Mouse (Mus musculus) 416B (cell line): ENCODE data around the gene Wdr83.

Source experiments
- DNase-seq: peaks from one replicate; pipeline ENCODE4 v3.0.0; 2011; ENCODE audit warnings: low read depth

The Wdr83 gene

DNA sequence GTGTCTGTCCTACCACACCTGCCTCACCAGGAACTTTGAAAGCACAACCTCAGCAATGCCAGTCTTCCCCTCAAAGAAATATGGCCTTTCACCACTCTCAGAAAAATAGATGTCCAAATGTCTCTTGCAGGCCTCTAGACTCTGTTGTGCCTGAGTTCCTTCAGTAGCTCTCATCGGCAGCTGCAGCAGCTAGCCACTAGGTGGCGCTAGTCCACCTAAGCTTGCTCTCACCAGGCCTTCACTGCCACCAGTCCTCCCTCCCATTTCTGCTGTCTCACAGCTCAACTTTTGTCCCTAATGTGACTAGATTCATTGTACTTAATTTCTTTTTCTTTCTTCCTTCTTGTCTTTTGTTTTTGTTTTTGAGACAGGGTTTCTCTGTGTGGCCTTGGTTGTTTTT is 4.1 kb downstream of the Wdr83 start:
- DNase-seq: peak; percentile 89

DNA sequence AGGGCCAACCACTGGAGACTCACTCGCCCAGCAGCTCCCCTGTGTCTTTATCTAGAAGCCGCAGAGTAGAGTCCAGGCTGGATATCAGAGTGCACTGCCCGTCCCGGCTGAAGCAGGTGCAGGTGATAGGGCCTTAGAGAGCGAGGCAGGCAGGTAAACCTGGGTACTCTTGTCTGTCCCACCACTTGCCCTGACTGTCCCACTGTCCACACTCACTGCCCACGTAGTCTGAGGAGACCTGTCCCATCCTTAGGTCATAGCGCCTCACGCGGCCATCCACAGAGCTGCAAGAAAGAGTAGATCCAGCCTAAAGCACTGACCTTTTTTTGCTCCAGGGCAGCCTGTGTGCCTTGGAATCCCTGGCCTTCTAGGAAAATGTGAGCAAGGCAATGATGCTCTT is 5.1 kb downstream of the Wdr83 start:
- no peak for DNase-seq

DNA sequence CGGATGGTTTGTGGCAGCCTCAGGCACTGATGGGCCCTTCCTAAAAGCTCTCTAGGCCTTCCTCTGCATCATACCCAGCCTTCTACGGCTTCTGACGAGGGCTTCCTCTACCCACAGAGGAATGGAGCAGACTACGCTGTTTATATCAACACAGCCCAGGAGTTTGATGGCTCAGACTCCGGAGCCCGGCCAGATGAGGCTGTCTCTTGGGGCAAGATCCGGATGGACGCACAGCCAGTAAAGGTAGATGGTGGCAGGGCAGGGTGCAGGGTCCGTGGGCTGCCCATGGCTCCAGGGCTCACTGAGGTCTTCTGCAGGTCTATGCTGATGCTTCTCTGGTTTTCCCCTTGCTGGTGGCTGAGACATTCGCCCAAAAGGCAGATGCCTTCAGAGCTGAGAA is 6.5 kb downstream of the Wdr83 start:
- no peak for DNase-seq

DNA sequence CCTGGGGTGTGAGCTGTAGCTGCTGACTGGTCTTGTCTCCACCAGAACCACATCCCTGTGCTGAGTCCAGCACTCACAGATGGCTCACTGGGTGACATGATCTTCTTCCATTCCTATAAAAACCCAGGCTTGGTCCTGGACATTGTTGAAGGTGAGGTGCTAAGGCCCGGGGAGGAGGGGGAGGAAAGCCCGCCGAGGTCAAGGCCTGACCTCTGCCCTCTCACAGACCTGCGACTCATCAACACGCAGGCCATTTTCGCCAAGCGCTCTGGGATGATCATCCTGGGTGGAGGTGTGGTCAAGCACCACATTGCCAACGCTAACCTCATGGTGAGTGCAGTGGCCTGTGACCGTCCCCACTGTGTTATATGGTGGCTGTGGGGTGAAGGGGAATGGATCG is 6.9 kb downstream of the Wdr83 start:
- DNase-seq: no peak

DNA sequence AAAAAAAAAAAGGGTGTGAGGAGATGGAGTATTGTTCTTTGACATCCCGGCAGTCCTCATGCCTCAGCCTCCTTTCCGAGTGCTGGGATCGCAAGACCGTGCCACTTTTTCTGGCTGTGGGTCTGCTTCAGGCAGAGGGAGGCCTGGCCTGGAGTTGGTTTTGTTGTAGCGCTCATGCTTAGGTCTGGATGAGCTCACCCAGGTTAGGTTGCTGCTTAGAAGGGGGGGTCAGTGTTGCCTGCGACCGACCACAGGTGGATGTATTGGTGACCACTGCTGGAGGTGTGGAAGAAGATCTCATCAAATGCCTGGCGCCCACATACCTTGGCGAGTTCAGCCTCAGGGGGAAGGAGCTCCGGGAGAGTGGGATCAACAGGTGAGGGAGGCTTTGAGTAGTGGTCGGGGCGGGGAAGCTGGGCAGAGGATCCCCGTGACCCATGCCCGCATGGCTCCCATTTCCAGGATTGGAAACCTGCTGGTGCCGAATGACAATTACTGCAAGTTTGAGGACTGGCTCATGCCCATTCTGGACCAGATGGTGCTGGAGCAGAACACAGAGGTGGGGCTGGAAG is 8.0 kb downstream of the Wdr83 start:
- DNase-seq: no peak

DNA sequence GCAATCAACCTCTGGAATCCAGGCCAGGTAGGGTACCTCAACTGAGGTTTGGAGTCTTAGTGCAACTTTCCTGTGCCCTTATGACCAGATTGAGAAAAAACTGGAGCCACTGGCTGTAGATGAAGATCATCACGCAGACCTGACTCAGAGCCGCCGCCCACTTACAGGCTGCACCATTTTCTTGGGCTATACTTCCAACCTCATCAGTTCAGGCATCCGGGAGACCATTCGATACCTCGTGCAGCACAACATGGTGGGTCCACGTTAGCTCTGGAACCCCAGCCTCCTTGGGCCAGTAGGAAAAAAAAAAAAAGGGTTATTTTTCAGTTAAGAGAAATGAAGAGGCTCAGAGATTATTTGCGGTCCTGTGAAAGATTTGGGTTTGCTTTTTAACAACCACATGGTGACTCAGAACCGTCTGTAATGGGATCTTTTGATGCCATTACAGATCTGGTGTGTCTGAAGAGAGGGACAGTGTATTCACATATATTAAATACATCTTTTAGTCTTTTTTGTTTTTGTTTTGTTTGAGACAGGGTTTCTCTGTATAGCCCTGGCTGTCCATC is 8.7 kb downstream of the Wdr83 start:
- peak; percentile 66 for DNase-seq

DNA sequence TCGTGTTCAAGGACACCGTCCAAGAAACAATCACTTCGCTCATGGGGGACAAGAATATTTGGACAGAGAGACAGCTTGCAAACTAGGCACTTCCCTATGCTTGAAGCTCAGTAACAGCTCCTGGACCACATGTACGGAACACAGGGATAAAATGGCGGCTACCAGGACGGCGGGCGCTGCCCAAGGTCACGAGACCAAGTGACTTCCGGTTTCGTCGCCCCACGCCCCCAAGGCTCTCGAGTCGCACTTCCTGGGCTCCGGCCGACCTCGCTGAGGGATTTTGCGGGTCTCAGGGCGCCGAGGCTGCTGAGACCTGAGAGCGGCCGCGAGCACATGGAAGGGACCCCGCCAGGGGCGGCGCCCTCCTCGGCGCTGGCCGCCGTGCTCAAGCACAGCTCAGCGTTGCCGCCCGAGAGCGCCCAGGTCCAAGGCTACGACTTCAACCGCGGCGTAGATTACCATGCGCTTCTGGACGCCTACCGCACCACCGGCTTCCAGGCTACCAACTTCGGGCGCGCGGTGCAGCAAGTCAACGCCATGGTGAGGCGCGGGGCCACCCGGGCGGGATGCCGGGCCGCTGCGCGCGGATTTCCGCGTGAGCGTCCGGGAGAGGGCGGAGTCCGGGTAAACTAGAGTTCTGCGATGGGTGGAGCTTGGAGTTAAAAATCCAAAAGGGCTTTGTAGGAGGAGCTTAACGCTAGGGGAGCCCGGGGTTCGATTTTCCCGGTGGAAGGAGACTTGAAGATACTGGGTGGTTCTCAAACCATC is 9.4 kb downstream of the Wdr83 start, which contains the start of gene Dhps:
Gene Dhps (plus strand): TSS at position 244 of the 768 bp plus-strand sequence.
- peak; percentile 93 for DNase-seq

DNA sequence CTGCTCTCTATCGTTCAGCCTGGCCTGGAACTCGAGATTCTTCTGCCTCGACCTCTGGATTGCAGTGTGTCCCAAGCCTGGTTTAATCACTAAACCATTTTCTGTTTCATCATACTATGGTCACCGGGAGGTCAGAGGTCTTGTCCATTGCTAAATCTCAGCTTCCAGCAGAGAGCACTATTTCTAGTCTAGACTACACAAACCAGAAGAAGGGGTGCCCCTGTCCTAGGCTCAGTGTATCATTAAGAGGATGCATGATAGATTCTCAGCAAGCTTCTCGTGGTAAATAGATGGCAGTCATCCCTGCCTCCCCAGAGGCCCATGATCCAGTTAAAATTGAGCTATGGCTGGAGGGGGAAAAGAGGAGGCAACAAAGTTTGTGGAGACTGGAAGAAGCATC is 10.1 kb downstream of the Wdr83 start:
- peak; percentile 82 for DNase-seq

DNA sequence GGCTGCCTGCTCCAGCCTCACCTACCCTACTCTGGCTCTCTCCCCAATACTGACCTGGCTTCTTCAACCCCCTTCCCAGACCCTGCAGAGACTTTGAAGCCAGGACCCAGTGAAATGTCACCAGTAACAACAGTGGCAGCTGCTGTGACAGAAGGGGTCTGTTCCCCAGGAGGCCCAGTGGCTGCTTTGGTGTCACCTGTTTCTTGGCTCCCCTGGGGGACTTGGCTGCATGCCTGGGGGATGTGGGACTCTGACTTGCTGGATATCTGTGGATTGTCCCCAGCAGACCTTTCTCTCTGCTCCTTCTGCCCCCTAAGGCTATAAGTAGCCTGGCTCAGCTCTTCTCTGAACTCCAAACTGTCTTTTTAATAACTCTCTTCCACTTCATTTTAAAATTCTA is 13.1 kb downstream of the Wdr83 start, which contains the start of gene Gm5741:
Gene Gm5741 (minus strand): TSS at position 1 of the 400 bp plus-strand sequence.
- DNase-seq: no peak

DNA sequence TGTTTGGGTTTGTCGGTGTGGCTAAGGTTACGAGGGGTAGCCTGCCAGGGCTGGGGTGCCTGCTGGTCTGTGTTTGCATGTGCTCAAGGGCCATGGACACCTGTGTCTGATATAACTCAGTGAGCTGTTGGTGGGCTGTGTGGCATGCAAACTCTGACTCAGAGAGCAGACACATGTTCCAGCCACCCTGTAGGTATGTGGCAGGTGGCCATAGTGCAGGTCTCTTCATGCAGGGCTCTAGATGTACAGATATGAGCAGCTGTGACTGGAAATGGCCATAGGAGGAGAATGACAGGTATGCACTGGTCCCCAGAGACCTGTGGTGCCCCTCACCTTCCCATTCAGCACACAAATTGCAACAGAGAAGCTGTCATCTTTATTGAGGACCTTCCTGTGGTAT is 14.0 kb downstream of the Wdr83 start:
- no peak for DNase-seq

DNA sequence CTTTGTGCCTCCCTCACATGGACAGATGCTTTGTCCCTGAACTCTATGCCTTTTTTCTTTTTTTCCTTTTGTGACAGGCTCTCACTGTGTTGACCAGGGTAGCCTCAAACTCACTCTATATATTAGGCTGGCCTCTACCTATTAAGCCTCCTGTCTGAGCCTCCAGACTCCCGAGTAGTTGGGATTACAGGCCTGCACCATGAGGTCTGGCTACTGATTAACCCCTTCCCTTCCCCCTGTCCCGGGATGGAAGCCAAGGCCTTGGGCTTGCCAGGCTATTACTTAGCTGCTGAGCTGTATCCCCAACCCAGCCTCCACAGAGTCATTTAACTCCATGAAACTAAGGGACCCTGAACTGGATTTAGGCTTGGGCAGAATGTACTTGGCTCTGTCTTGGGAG is 15.9 kb downstream of the Wdr83 start:
- no peak for DNase-seq

DNA sequence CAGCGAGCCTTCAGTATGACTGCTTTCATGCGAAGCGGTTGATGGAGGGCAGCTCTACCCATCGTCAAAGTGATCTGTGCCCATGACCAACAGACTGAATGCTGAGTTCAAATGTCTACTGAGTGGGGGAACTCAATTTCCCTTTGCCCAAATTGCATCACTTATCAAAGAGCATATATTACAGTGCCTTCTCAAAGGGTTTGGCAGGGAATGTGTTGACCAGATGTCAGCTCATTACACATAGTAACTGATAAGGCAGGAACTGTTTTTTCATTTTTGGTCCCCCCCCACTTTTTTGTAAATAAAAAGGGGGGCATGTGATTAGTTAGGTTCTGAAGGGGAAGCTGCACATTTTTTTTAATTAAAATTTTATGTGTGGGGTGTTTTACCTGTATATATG is 18.5 kb downstream of the Wdr83 start:
- no peak for DNase-seq

DNA sequence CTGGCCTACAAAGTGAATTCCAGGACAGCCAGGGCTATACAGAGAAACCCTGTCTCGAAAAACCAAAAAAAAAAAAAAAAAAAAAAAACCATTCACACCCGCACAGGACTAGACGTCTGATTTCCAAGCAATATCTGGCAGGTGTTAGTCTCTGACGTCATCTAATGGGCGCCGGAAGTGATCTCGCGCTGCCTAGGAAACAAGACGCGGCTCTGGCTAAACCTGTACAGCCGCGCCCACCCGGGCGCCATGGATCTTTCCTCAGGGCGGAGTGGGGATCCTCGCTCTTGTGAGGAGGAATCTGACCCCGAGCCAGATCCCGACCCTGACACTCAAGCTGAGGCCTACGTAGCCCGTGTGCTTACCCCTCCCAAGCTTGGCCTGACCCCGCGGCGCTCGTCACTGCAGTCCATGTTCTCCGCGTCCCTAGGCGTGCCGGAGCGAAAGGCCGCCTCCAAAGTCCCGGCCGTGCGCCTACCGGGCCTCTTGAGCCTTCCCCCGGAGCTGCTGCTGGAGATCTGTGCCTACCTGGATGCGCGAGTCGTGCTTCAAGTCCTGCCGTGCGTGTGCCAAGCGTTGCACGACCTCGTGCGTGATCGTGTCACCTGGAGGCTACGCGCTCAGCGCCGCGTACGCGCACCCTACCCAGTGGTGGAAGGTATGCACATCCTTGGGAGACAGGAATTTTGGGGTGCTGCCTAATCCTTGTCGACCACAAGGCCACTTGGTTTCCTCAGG is 21.1 kb downstream of the Wdr83 start, which contains the start of gene Fbxw9:
Gene Fbxw9 (plus strand): TSS at position 177 of the 738 bp plus-strand sequence.
- DNase-seq: peak; percentile 93

DNA sequence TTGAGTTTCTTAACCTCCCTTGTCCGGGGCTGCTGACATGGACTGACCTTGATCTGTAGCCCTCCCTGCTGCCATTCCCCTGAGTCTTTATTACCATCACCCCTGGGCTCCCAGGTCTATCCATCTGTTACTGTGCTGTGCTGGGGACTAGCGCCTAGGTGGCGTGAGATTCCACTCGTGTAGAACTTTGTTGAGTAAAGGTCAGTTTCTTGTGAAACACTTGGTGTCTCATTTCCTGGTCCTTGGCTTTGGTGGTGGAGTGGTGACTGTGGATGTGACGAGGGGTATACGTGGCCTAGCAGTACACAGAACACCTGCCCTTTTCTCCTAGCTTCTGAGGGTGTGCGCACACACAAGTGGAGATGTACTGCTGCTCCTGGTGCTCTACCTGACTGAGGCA is 23.7 kb downstream of the Wdr83 start:
- peak; percentile 34 for DNase-seq

DNA sequence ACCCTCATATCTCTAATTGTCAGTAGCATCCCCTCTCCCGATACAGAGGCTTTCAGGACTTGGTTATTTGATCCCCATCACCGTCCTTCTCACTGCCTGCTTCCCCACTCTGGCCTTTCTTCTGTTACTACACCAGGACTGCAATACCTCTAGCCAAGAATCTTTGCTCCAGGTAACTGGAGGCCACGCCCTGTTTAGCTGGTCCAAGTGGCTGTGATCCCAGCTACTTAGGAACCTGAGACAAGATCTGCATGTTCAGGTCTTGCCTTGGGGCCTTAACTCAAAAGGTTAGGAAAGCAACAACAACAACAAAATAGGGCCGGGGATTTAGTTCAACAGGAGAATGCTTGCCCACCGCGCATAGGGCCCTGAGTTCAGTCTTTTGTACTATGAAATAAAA is 37.5 kb downstream of the Wdr83 start:
- DNase-seq: no peak

DNA sequence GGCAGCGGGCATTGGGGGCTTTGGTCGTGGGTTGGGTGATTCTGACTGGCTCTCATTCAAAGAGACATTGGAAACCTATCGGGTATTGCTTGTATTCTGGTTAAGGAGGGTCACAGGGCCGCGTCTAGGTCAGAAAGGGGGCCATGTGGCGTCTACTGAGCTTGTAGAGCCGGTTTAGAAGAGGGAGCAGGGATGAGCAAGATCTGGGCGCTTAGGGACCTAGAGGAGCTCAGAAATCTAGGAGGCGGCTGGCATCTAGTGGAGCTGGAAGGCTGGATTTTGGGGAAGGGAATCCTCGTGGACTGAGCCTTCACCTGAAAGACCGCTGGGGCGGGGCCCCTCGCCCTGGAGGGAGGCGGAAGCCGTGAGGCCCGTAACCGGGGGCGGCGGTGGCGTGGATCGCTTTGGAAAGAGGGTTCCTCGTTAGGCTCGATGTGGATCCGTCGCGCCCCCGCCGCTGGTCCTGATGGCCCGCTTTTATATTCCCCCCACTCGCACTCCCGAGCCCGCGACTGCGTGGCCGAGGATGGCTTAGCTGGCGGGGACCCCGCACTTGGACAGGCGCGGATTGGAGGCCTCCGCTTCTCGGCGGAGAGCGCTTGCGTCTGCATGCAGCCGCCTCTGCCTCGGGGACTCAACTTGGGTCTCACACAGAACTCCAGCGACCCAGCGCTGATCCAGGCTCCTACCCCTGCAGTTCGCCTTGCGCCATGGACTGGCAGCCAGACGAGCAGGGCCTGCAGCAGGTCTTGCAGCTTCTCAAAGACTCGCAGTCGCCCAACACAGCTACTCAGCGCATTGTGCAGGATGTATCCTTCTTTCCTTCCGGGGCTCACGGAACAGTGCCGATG is 43.2 kb downstream of the Wdr83 start:
- DNase-seq: peak; percentile 56

DNA sequence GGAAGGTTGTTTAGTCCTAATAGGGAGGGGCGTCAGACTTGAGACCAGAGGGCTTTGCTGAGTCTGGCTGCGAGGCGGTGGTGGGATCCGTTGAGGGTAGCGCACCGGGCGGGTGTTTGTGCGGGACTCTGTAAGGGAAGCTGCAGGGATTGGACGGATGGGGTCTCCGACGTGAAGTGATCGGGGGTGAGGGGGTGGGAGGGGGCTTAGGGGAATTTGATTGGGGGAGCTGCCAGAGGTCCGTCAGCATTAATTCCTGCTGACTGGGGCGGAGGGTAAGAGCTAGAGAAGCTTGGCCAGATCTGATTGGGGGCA is 43.8 kb downstream of the Wdr83 start:
- DNase-seq: no peak

DNA sequence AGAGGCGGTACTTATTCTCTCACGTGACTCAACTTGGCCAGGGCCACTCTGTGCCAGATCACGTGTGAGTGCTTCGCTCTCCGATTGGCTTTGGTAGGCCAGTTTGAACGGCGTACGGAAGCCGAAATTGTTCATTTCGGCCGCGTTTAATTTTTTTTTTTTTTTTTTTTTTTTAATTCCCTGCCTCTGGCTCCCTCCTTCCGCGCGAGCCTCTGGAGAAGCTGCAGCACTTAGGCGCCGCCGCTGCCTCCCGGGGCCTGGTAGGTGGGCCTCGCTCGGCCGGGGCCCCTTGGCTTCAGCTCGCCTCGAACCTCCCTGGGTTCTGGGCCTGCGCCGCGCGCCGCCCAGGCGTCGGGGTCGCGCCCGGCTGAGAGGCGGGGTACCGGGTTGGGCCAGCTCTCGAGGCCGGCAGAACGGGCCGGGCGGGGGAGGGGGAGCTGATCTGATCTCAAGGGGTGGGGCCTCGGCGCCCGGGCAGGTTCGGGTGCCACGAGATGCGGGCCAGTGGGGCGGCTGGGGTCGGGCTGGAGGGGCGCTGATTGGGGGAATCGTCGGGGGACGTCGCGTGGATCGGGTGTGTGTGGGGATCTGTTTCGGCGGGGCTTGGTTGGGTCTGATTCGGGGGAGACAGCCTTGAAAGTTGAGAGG is 44.3 kb downstream of the Wdr83 start, which contains the start of gene Tnpo2:
Gene Tnpo2 (plus strand): TSS at position 198 of the 648 bp plus-strand sequence.
- DNase-seq: peak; percentile 99

DNA sequence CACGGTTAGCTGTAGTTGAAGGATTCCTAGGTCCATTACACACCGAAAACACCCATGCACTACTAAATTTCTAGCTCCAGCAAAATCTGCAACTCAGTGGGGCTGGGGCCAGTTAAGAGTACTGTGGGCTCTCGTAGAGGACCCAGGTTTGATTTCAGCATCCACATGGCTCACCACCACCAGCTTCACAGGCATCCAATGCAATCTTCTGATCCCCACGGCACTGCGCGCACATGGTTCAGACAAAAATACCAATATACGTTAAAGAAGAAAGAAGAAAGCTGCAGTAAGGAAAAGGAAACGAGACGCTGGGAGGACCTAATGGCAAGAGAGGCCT is 44.8 kb downstream of the Wdr83 start:
- DNase-seq: no peak

DNA sequence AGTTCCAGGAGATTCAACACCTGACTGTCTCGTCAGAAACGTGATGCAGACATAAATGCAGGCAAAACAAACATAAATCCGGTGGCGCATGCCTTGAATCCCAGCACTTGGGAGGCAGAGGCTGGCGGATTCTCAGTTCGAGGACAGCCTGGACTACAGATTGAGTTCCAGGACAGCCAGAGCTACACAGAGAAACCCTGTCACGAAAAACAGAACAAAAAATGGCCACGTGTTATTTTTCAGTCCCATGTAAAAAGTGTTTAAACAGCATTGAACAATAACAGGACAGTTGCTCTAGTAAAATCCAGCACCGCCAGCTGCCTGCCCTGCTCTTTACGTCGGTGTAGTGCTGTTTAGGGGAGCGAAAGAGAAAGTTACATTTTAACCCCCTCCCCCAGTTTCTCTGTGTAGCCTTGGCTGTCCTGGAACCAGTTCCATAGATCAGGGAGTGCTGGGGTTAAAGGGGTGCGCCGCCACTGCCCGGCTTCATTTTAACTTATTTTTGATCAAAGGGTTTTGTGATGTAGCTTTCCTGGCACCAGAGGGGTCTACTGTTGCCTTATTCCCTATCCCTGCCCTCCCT is 45.3 kb downstream of the Wdr83 start:
- DNase-seq: peak; percentile 68

DNA sequence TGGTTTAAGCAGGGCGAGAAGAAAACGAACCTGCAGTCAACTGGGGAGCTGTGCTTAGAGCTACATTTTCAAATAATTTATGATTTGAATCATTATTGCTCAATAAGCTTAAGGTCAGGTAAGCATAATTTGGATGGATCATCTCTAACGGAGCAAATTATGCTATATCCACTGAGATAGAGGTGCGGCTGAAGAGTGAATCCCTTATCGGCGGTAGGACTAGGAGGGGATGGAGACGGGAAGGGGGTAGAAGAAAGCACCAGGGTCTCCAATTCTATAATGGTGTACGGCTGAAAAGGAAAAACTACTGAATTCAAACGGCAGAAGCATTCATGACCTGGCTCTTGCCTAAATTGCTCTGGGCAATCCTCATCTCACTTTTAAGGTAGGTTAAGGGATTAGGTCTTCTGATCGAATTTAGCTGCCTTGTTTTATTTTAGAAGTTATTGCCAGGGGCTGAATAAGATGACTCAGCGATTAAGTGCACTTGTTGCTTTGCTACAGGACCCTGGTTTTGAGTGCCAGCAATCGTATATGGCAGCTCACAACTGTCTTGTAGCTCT is 45.9 kb downstream of the Wdr83 start:
- DNase-seq: no peak
